13 mouse cellular contexts compared by ENCODE assay signal in the genomic region with DNA sequence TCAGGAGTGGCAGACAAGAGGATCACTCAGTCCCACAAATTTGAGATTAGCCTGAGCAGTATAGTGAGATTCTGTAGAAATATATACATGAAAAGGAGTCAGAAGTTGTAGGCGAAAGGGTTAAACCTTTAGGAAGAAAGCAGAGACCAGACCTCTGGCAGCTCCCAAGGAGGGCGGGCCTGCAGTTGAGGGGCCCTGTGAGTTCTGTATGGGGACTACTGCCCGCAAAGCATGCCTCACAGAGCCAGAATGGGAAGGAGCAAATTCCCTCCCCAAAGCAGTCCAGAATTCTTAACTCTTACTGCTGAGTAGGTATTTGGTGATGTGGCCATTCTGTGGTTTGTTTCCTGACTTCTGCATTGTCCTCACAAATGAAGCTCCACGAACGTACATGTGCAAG. TPM values are rescaled to one million over a fixed set of nuclear protein-coding genes. Genes with fewer than 3 reads are reported as not detected.
DNase-seq lines count a peak whose midpoint lies in the region; ATAC-seq lines count a peak whose summit lies in the region.
"Had no signal": no experiment of that assay in that cellular context is flagged by ENCODE, and none has a peak within 500 bp of the region (broad histone marks: within the 10 kb centered on the region; RNA-seq: fewer than 3 reads in every experiment).

No protein-coding gene starts in this region.

- H3K4me3 ChIP-seq in heart, embryonic 13.5 days: no peak overlapping the region; the same call in 1 of the 2 replicates
- no peak overlapping the region for H3K4me3 ChIP-seq in neural tube, embryonic 11.5 days (ENCODE audit: low read depth, low read length)
- no peak overlapping the region for H3K4me3 ChIP-seq in limb, embryonic 11.5 days (ENCODE audit: low read depth, low read length)
- no peak overlapping the region for H3K4me3 ChIP-seq in stomach, embryonic 16.5 days (replicated peaks; ENCODE audit: low read length)

- H3K27ac ChIP-seq in heart, embryonic 13.5 days (replicated peaks): peak overlapping the region; percentile 95
- H3K27ac ChIP-seq in neural tube, embryonic 11.5 days (ENCODE audit: low read depth, low read length): no peak overlapping the region
- H3K27ac ChIP-seq in limb, embryonic 11.5 days (replicated peaks; ENCODE audit: low read depth, low read length): peak overlapping the region; percentile 84
- H3K27ac ChIP-seq in stomach, embryonic 16.5 days (ENCODE audit: low read length): peak overlapping the region; percentile 98

- intact Hi-C loops in left cerebral cortex, postnatal 4 days (cut with DNase I): no loop called here

- ATAC-seq in heart, embryonic 13.5 days (ENCODE audit: extremely low read depth, insufficient number of reproducible peaks, low FRiP score, low TSS enrichment): no peak
- ATAC-seq in neural tube, embryonic 11.5 days (ENCODE audit: insufficient read depth, low FRiP score, low TSS enrichment): no peak
- ATAC-seq in limb, embryonic 11.5 days (ENCODE audit: insufficient number of reproducible peaks, low FRiP score, low TSS enrichment, low read depth): peak; percentile 82
- peak; percentile 86; the same call in 1 of the 2 replicates for ATAC-seq in stomach, embryonic 16.5 days (ENCODE audit: insufficient read depth, low FRiP score)

- no peaks in the 10 kb centered on the region for H3K27me3 ChIP-seq in heart, embryonic 13.5 days (replicated peaks)
- H3K27me3 ChIP-seq in neural tube, embryonic 11.5 days (ENCODE audit: control insufficient read depth, insufficient read depth, low read length): no peaks in the 10 kb centered on the region
- H3K27me3 ChIP-seq in limb, embryonic 11.5 days (ENCODE audit: control insufficient read depth, insufficient read depth, low read length): no peaks in the 10 kb centered on the region
- H3K27me3 ChIP-seq in stomach, embryonic 16.5 days (ENCODE audit: control insufficient read depth, insufficient read depth, low read length): no peaks in the 10 kb centered on the region
- H3K27me3 ChIP-seq: CH12.LX had no signal

- 18% methylated on average over 5 of the region's 5 CpGs for WGBS in heart, embryonic 13.5 days
- 54% methylated on average over 5 of the region's 5 CpGs for WGBS in neural tube, embryonic 11.5 days
- WGBS in limb, embryonic 11.5 days: 34% methylated on average over 5 of the region's 5 CpGs
- 5% methylated on average over 5 of the region's 5 CpGs for WGBS in stomach, embryonic 16.5 days

- DNase-seq in heart, adult 18-20 months: no peak
- peak; percentile 57 for DNase-seq in neural tube, embryonic 11.5 days (ENCODE audit: low spot score)
- no peak for DNase-seq in neural tube, embryonic 10.5 days (ENCODE audit: extremely low spot score, low spot score)
- DNase-seq in limb, embryonic 11.5 days (ENCODE audit: low spot score): peak; percentile 72
- DNase-seq in left cerebral cortex, postnatal 4 days: no peak
- DNase-seq in layer of hippocampus, adult 8-10 months (ENCODE audit: low spot score in 2 of 2): no peak
- DNase-seq: adrenal gland, adult 2 months; kidney, postnatal 14 days; midbrain, embryonic 14.5 days; right cerebral cortex, postnatal 25 days had no signal

- H3K9ac ChIP-seq in heart, embryonic 13.5 days: peak overlapping the region; percentile 75
- no peak overlapping the region for H3K9ac ChIP-seq in neural tube, embryonic 11.5 days (ENCODE audit: low read length)
- no peak overlapping the region for H3K9ac ChIP-seq in limb, embryonic 11.5 days (ENCODE audit: low read length)
- peak overlapping the region; percentile 47 for H3K9ac ChIP-seq in stomach, embryonic 16.5 days (ENCODE audit: low read length)

- peak overlapping the region; percentile 56 for H3K4me2 ChIP-seq in heart, embryonic 13.5 days
- H3K4me2 ChIP-seq in neural tube, embryonic 11.5 days (ENCODE audit: low read depth): no peak overlapping the region
- H3K4me2 ChIP-seq in limb, embryonic 11.5 days (ENCODE audit: low read depth, severe bottlenecking): no peak overlapping the region; the same call in 1 of the 2 replicates
- peak overlapping the region; percentile 48 for H3K4me2 ChIP-seq in stomach, embryonic 16.5 days (ENCODE audit: low read depth, low read length)

- no peaks in the 10 kb centered on the region for H3K9me3 ChIP-seq in heart, embryonic 13.5 days
- H3K9me3 ChIP-seq in neural tube, embryonic 11.5 days (ENCODE audit: control insufficient read depth, low read length): no peaks in the 10 kb centered on the region
- no peaks in the 10 kb centered on the region for H3K9me3 ChIP-seq in limb, embryonic 11.5 days (ENCODE audit: control insufficient read depth, low read length)
- H3K9me3 ChIP-seq in stomach, embryonic 16.5 days (replicated peaks; ENCODE audit: control insufficient read depth, low read length): no peaks in the 10 kb centered on the region

- peaks cover 68% of the 10 kb centered on the region for H3K4me1 ChIP-seq in heart, embryonic 13.5 days
- no peaks in the 10 kb centered on the region for H3K4me1 ChIP-seq in neural tube, embryonic 11.5 days (ENCODE audit: control insufficient read depth, insufficient read depth, low read length)
- H3K4me1 ChIP-seq in limb, embryonic 11.5 days (ENCODE audit: control insufficient read depth, insufficient read depth, low read length): peaks cover 19% of the 10 kb centered on the region
- H3K4me1 ChIP-seq in stomach, embryonic 16.5 days (ENCODE audit: control insufficient read depth, insufficient read depth, low read length): peaks cover 48% of the 10 kb centered on the region

- H3K36me3 ChIP-seq in heart, embryonic 13.5 days: peaks cover 49% of the 10 kb centered on the region
- no peaks in the 10 kb centered on the region for H3K36me3 ChIP-seq in neural tube, embryonic 11.5 days (ENCODE audit: control insufficient read depth, insufficient read depth, low read length)
- H3K36me3 ChIP-seq in limb, embryonic 11.5 days (ENCODE audit: control insufficient read depth, insufficient read depth, low read length): no peaks in the 10 kb centered on the region
- H3K36me3 ChIP-seq in stomach, embryonic 16.5 days (ENCODE audit: control insufficient read depth, insufficient read depth, low read length): peaks cover 11% of the 10 kb centered on the region; the same call in 1 of the 2 replicates

RNA-seq across cellular contexts. Expression of a gene that starts 11.6 kb away (rescaled TPM):
- polyA plus RNA-seq in heart, embryonic 13.5 days (2015; fragmentation: Nextera tagmentation; extraction: Ambion mirVana): 142 and 143 TPM in 2 replicates
- total RNA-seq in heart, adult 18-20 months (2021): 100 to 1,000 TPM; 111 to 115 TPM
- 24.1 and 24.4 TPM in 2 replicates for polyA plus RNA-seq in neural tube, embryonic 11.5 days (2014; fragmentation: Nextera tagmentation; extraction: Ambion mirVana)
- polyA plus RNA-seq in limb, embryonic 11.5 days (2014; fragmentation: Nextera tagmentation; extraction: Ambion mirVana): 28.0 and 31.5 TPM in 2 replicates
- polyA plus RNA-seq in stomach, embryonic 16.5 days (2015; fragmentation: Nextera tagmentation; extraction: Ambion mirVana): 38.6 and 39.3 TPM in 2 replicates
- 10 to 100 TPM; 33.2 to 35.2 TPM for total RNA-seq in left cerebral cortex, postnatal 4 days (2021)
- total RNA-seq in layer of hippocampus, adult 8-10 months (2022): 10 to 100 TPM; 26.5 to 31.7 (median 27.7) TPM

Comparison
In these comparisons a context has a peak if more than half of its experiments do, and no peak if none do; other contexts are left out.
1. DNase-seq: peak in neural tube, embryonic 11.5 days (single experiment) and limb, embryonic 11.5 days (single experiment); none in heart, adult 18-20 months (0 of 2), neural tube, embryonic 10.5 days (single experiment), left cerebral cortex, postnatal 4 days (single experiment) and layer of hippocampus, adult 8-10 months (0 of 2).
2. ATAC-seq: peak in limb, embryonic 11.5 days (single experiment) and stomach, embryonic 16.5 days (single experiment); none in heart, embryonic 13.5 days (single experiment) and neural tube, embryonic 11.5 days (single experiment).
3. H3K4me2 ChIP-seq: peak in heart, embryonic 13.5 days (single experiment) and stomach, embryonic 16.5 days (single experiment); none in neural tube, embryonic 11.5 days (single experiment) and limb, embryonic 11.5 days (single experiment).
4. H3K9ac ChIP-seq: peak in heart, embryonic 13.5 days (single experiment) and stomach, embryonic 16.5 days (single experiment); none in neural tube, embryonic 11.5 days (single experiment) and limb, embryonic 11.5 days (single experiment).